Mouse (Mus musculus): ENCODE measurements around the gene Dtnb.

DNA sequence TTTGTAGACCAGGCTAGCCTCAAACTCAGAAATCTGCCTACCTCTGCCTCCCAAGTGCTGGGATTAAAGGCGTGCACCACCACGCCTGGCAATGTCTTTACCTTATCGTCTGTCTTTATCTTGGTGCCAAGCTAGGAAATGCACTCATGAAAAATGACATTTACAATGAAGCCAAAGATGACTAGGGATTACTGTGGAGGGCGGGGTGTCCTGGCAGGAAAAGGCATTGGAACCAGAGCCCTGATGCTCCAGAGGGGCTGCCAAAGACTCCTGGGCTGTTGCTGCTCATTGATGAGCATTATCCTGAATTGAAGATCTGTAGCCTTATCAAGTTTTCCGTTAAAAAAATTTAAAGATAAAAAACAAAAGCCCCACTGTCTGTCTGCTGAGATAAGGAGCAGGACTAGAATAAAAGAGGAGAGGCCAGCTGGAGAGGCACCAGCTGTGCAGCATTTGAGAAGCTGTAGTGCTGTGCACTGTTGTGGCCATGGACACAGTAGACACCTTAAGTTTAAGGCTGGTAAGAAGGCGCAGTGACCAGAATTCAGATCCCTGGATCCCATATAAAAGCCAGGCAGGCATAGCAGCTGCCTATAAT lies 120.7 kb downstream of the Dtnb start:
- TF ChIP-seq CTCF (IDR thresholded peaks at IDR 0.05; ENCODE audit: low read depth) (no peak), EP300 (IDR thresholded peaks at IDR 0.05; ENCODE audit: low read depth) (0 out of 2 replicates have a peak, but pooled peaks have one; percentile 20)

All from liver, embryonic 14.5 days (tissue).